Mouse (Mus musculus) forebrain, embryonic 10.5 days (tissue): ENCODE data around the gene Ccdc38. TPM values are rescaled to one million over a fixed set of nuclear protein-coding genes. Genes with fewer than 3 reads are reported as not detected.
"Not testable (repeated sequence)": the region's sequence is repeated elsewhere in the genome, so short reads cannot be mapped to it uniquely, and the experiment has no call there.

Experiments
- DNase-seq: peaks from one replicate; pipeline ENCODE4 v3.0.0-alpha.2; 2017; ENCODE audit warnings: low spot score; ENCODE audit errors: extremely low spot score
- H3K27ac ChIP-seq: fragments of 300-500 bp; sonication (generic); 2 replicates; pipeline ENCODE4 v1.5.1; 2016; ENCODE audit warnings: mild to moderate bottlenecking
- H3K27me3 ChIP-seq: fragments of 300-500 bp; sonication (generic); 2 replicates; pipeline ENCODE4 v1.6.1; 2016; ENCODE audit warnings: mild to moderate bottlenecking; ENCODE audit not compliant: poor library complexity, severe bottlenecking
- H3K36me3 ChIP-seq: fragments of 300-500 bp; sonication (generic); replicated peaks from 2 replicates; pipeline ENCODE4 v1.6.1; 2016; ENCODE audit warnings: mild to moderate bottlenecking, moderate library complexity
- H3K4me1 ChIP-seq: fragments of 300-500 bp; sonication (generic); 2 replicates; pipeline ENCODE4 v1.6.1; 2016
- H3K4me3 ChIP-seq: fragments of 300-500 bp; sonication (generic); 2 replicates; pipeline ENCODE4 v1.5.1; 2016; ENCODE audit warnings: mild to moderate bottlenecking, moderate library complexity
- H3K9me3 ChIP-seq: fragments of 300-500 bp; sonication (generic); 2 replicates; pipeline ENCODE4 v1.6.1; 2016; ENCODE audit warnings: mild to moderate bottlenecking, moderate library complexity
- WGBS: fragments of 180-500 bp; shearing (Covaris S2); methylation state at CpG from one replicate; pipeline ENCODE4 v1.1.7; 2016; 5-methylcytosine and 5-hydroxymethylcytosine counted together
- polyA plus RNA-seq: library from polyadenylated mRNA; unstranded; fragments of >200 nt; fragmentation: Nextera tagmentation; extraction: Ambion mirVana; gene quantifications from 2 replicates; pipeline ENCODE4 v1.2.1, GENCODE M21; 2016

The Ccdc38 gene
- polyA plus RNA-seq, 1 experiment from 2014 or later: 0.43 TPM

- Histone ChIP-seq H3K27ac (no peak overlapping the region), H3K9me3 (peaks cover 7% of the 10 kb centered on the region; the same call in 1 of the 2 replicates), H3K4me3 (no peak overlapping the region), H3K36me3 (no peaks in the 10 kb centered on the region), H3K4me1 (no peaks in the 10 kb centered on the region), H3K27me3 (no peaks in the 10 kb centered on the region)
- WGBS: 84% methylated on average over 1 of the region's 1 CpGs
- DNase-seq: no peak
Observed at GRCm38 (mm10) chr10:93525329-93525728, 15.1 kb upstream of the Ccdc38 start.

GRCm38 (mm10) chr10:93538287-93538686 lies 2.1 kb upstream of the Ccdc38 start:
- Histone ChIP-seq H3K4me1 (peaks cover 29% of the 10 kb centered on the region), H3K4me3 (no peak overlapping the region), H3K36me3 (no peaks in the 10 kb centered on the region), H3K9me3 (no peaks in the 10 kb centered on the region), H3K27ac (no peak overlapping the region), H3K27me3 (peaks cover 64% of the 10 kb centered on the region)
- no peak for DNase-seq
- WGBS: 94% methylated on average over 2 of the region's 2 CpGs

- Histone ChIP-seq H3K9me3 (no peaks in the 10 kb centered on the region), H3K27me3 (peaks cover 59% of the 10 kb centered on the region), H3K36me3 (no peaks in the 10 kb centered on the region), H3K4me1 (peaks cover 30% of the 10 kb centered on the region), H3K27ac (no peak overlapping the region), H3K4me3 (no peak overlapping the region)
- DNase-seq: no peak
- WGBS: 74% methylated on average over 6 of the region's 6 CpGs
Observed at GRCm38 (mm10) chr10:93538818-93539217, 1.6 kb upstream of the Ccdc38 start.

GRCm38 (mm10) chr10:93539775-93540430 lies 529 bp upstream of the Ccdc38 start, which contains the start of gene Amdhd1:
Gene Amdhd1 (minus strand): TSS chr10:93540033.
- Histone ChIP-seq H3K4me1 (peaks cover 23% of the 10 kb centered on the region), H3K27me3 (peaks cover 48% of the 10 kb centered on the region), H3K36me3 (no peaks in the 10 kb centered on the region), H3K4me3 (peak within 1 kb of the TSS; percentile 54), H3K9me3 (no peaks in the 10 kb centered on the region), H3K27ac (peak within 1 kb of the TSS; percentile 81)
- 4% methylated on average over 35 of the region's 35 CpGs for WGBS
- DNase-seq: peak; percentile 85

- DNase-seq: no peak
- no peaks in the 10 kb centered on the region for H3K9me3 ChIP-seq
- no peaks in the 10 kb centered on the region for H3K36me3 ChIP-seq
- peaks cover 27% of the 10 kb centered on the region for H3K4me1 ChIP-seq
- no peak overlapping the region for H3K27ac ChIP-seq
- 91% methylated on average over 1 of the region's 1 CpGs for WGBS
- peaks cover 35% of the 10 kb centered on the region for H3K27me3 ChIP-seq
- H3K4me3 ChIP-seq: no peak overlapping the region
Observed at GRCm38 (mm10) chr10:93541585-93541984, 1.2 kb downstream of the Ccdc38 start.

- WGBS: 49% methylated on average over 4 of the region's 4 CpGs
- Histone ChIP-seq H3K27ac (no peak overlapping the region), H3K4me3 (no peak overlapping the region), H3K36me3 (no peaks in the 10 kb centered on the region), H3K27me3 (peaks cover 34% of the 10 kb centered on the region), H3K4me1 (peaks cover 27% of the 10 kb centered on the region), H3K9me3 (no peaks in the 10 kb centered on the region)
- no peak for DNase-seq
Observed at GRCm38 (mm10) chr10:93542356-93542755, 1.9 kb downstream of the Ccdc38 start.

- DNase-seq: no peak
- H3K27me3 ChIP-seq: peaks cover 27% of the 10 kb centered on the region
- no peaks in the 10 kb centered on the region for H3K9me3 ChIP-seq
- H3K36me3 ChIP-seq: no peaks in the 10 kb centered on the region
- H3K4me1 ChIP-seq: peaks cover 27% of the 10 kb centered on the region
- H3K27ac ChIP-seq: no peak overlapping the region
- 59% methylated on average over 6 of the region's 6 CpGs for WGBS
- H3K4me3 ChIP-seq: no peak overlapping the region
Observed at GRCm38 (mm10) chr10:93543176-93543575, 2.7 kb downstream of the Ccdc38 start.

GRCm38 (mm10) chr10:93544172-93544571 lies 3.7 kb downstream of the Ccdc38 start:
- no peak overlapping the region for H3K27ac ChIP-seq
- no peaks in the 10 kb centered on the region for H3K36me3 ChIP-seq
- DNase-seq: no peak
- peaks cover 29% of the 10 kb centered on the region for H3K4me1 ChIP-seq
- H3K4me3 ChIP-seq: no peak overlapping the region
- no peaks in the 10 kb centered on the region for H3K9me3 ChIP-seq
- H3K27me3 ChIP-seq: peaks cover 21% of the 10 kb centered on the region
- WGBS: 86% methylated on average over 5 of the region's 5 CpGs

- Histone ChIP-seq H3K36me3 (no peaks in the 10 kb centered on the region), H3K4me1 (peaks cover 10% of the 10 kb centered on the region; the same call in 1 of the 2 replicates), H3K4me3 (no peak overlapping the region), H3K27ac (no peak overlapping the region), H3K9me3 (no peaks in the 10 kb centered on the region), H3K27me3 (0 out of 2 replicates have a peak, but pooled peaks cover 4% of the 10 kb centered on the region)
- no peak for DNase-seq
- WGBS: 90% methylated on average over 4 of the region's 4 CpGs
Observed at GRCm38 (mm10) chr10:93547741-93548270, 7.4 kb downstream of the Ccdc38 start.

- Histone ChIP-seq H3K27ac (peak overlapping the region; percentile 40; the same call in 1 of the 2 replicates), H3K36me3 (no peaks in the 10 kb centered on the region), H3K4me3 (no peak overlapping the region), H3K27me3 (0 out of 2 replicates have a peak, but pooled peaks cover 4% of the 10 kb centered on the region), H3K4me1 (peaks cover 7% of the 10 kb centered on the region; the same call in 1 of the 2 replicates), H3K9me3 (no peaks in the 10 kb centered on the region)
- 16% methylated on average over 7 of the region's 7 CpGs for WGBS
- DNase-seq: peak; percentile 77
Observed at GRCm38 (mm10) chr10:93548991-93549390, 8.6 kb downstream of the Ccdc38 start.

- no peak overlapping the region for H3K4me3 ChIP-seq
- H3K4me1 ChIP-seq: peaks cover 7% of the 10 kb centered on the region; the same call in 1 of the 2 replicates
- H3K9me3 ChIP-seq: no peaks in the 10 kb centered on the region
- H3K27me3 ChIP-seq: 0 out of 2 replicates have a peak, but pooled peaks cover 4% of the 10 kb centered on the region
- H3K36me3 ChIP-seq: no peaks in the 10 kb centered on the region
- DNase-seq: no peak
- 89% methylated on average over 10 of the region's 10 CpGs for WGBS
- no peak overlapping the region for H3K27ac ChIP-seq
Observed at GRCm38 (mm10) chr10:93549821-93550220, 9.4 kb downstream of the Ccdc38 start.

GRCm38 (mm10) chr10:93552596-93552995 lies 12.2 kb downstream of the Ccdc38 start:
- WGBS: 91% methylated on average over 8 of the region's 8 CpGs
- no peak overlapping the region for H3K4me3 ChIP-seq
- no peak for DNase-seq
- H3K9me3 ChIP-seq: no peaks in the 10 kb centered on the region
- H3K36me3 ChIP-seq: no peaks in the 10 kb centered on the region
- 0 out of 2 replicates have a peak, but pooled peaks cover 4% of the 10 kb centered on the region for H3K27me3 ChIP-seq
- no peak overlapping the region for H3K27ac ChIP-seq
- 0 out of 2 replicates have a peak, but pooled peaks cover 3% of the 10 kb centered on the region for H3K4me1 ChIP-seq

- not testable (repeated sequence) for H3K27me3 ChIP-seq, H3K9me3 ChIP-seq, DNase-seq, H3K4me1 ChIP-seq, H3K27ac ChIP-seq, H3K36me3 ChIP-seq, H3K4me3 ChIP-seq
- 76% methylated on average over 2 of the region's 2 CpGs for WGBS
Observed at GRCm38 (mm10) chr10:93557971-93558370, 17.5 kb downstream of the Ccdc38 start.
